Mouse (Mus musculus) heart, embryonic 12.5 days (tissue): ENCODE data around the gene Ubap2l. TPM values are rescaled to one million over a fixed set of nuclear protein-coding genes. Genes with fewer than 3 reads are reported as not detected.

ENCODE experiments used
- ATAC-seq: fragments of 200-750 bp; cut with Nextera tagmentation; 2 replicates; pipeline ENCODE4 v1.8.0; 2017; ENCODE audit warnings: moderate TSS enrichment, moderate library complexity; ENCODE audit not compliant: insufficient number of reproducible peaks, low FRiP score
- H3K27ac ChIP-seq: fragments of 300-500 bp; sonication (generic); 2 replicates; pipeline ENCODE4 v1.5.1; 2016; ENCODE audit warnings: mild to moderate bottlenecking, moderate library complexity; ENCODE audit not compliant: poor library complexity, severe bottlenecking
- H3K27me3 ChIP-seq: fragments of 300-500 bp; sonication (generic); replicated peaks from 2 replicates; pipeline ENCODE4 v1.6.1; 2016; ENCODE audit warnings: mild to moderate bottlenecking, moderate library complexity
- H3K36me3 ChIP-seq: fragments of 300-500 bp; sonication (generic); 2 replicates; pipeline ENCODE4 v1.6.1; 2016; ENCODE audit warnings: mild to moderate bottlenecking, moderate library complexity
- H3K4me1 ChIP-seq: fragments of 300-500 bp; sonication (generic); replicated peaks from 2 replicates; pipeline ENCODE4 v1.6.1; 2016; ENCODE audit warnings: mild to moderate bottlenecking
- H3K4me2 ChIP-seq: fragments of 300-500 bp; sonication (generic); 2 replicates; pipeline ENCODE4 v1.6.1; 2016; ENCODE audit warnings: mild to moderate bottlenecking, moderate library complexity
- H3K4me3 ChIP-seq: fragments of 300-500 bp; sonication (generic); 2 replicates; pipeline ENCODE4 v1.5.1; 2016; ENCODE audit warnings: mild to moderate bottlenecking
- H3K9ac ChIP-seq: fragments of 300-500 bp; sonication (generic); 2 replicates; pipeline ENCODE4 v1.6.1; 2016; ENCODE audit warnings: mild to moderate bottlenecking, moderate library complexity
- H3K9me3 ChIP-seq: fragments of 300-500 bp; sonication (generic); replicated peaks from 2 replicates; pipeline ENCODE4 v1.6.1; 2016; ENCODE audit warnings: mild to moderate bottlenecking, moderate library complexity
- WGBS: fragments of 180-500 bp; shearing (Covaris S2); methylation state at CpG from one replicate; pipeline ENCODE4 v1.1.7; 2016; 5-methylcytosine and 5-hydroxymethylcytosine counted together
- polyA plus RNA-seq: library from polyadenylated mRNA; unstranded; fragments of >200 nt; fragmentation: Nextera tagmentation; extraction: Ambion mirVana; gene quantifications from 2 replicates; pipeline ENCODE4 v1.2.1, GENCODE M21; 2016

Gene Ubap2l
- polyA plus RNA-seq, 1 experiment from 2014 or later = 178 TPM

DNA sequence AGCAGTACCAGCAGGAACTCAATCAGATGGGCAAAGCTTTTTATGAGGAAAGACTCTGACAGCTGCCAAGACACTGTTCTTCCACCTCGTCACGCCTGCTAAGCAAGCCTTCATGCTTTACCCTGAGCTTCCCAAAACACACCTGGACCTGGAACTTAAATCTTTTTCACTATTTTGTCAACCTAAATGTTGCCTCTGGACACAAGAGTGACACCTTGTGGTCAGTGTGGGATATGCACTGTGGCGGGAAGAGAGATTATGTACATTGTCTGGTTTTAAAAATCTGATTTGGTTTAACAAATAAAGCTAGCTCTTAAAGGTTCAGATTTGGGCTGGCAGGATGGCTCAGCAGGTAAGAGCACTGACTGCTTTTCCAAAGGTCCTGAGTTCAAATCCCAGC, 13.1 kb upstream of the Ubap2l start:
- Histone ChIP-seq H3K36me3 (peaks cover 45% of the 10 kb centered on the region), H3K9me3 (no peaks in the 10 kb centered on the region), H3K4me1 (0 out of 2 replicates have a peak, but pooled peaks cover 3% of the 10 kb centered on the region), H3K9ac (no peak overlapping the region), H3K4me2 (no peak overlapping the region), H3K4me3 (no peak overlapping the region), H3K27me3 (no peaks in the 10 kb centered on the region), H3K27ac (no peak overlapping the region)
- WGBS = 52% methylated on average over 3 of the region's 3 CpGs
- ATAC-seq = no peak

DNA sequence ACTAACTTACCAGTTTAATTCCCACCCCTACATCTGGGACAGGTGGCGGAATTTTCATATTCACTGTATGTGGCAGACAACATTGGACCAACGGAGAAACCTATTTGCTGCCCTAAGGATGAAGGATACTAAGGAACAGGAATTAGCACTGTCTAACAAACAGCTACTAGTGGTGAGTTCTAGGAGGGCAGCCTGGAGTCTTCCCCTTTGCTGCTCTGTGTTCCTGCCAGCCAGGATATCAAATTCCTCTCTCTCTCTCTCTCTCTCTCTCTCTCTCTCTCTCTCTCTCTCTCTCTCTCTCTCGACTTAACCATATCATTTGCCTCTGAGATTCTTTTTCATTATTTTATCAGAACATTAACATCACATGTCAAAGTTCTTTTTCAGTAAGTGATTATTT, 12.0 kb upstream of the Ubap2l start:
- Histone ChIP-seq H3K9me3 (no peaks in the 10 kb centered on the region), H3K27me3 (no peaks in the 10 kb centered on the region), H3K4me2 (no peak overlapping the region), H3K4me1 (0 out of 2 replicates have a peak, but pooled peaks cover 3% of the 10 kb centered on the region), H3K27ac (no peak overlapping the region), H3K4me3 (no peak overlapping the region), H3K9ac (no peak overlapping the region), H3K36me3 (peaks cover 53% of the 10 kb centered on the region)
- ATAC-seq = no peak
- 85% methylated on average over 3 of the region's 3 CpGs for WGBS

DNA sequence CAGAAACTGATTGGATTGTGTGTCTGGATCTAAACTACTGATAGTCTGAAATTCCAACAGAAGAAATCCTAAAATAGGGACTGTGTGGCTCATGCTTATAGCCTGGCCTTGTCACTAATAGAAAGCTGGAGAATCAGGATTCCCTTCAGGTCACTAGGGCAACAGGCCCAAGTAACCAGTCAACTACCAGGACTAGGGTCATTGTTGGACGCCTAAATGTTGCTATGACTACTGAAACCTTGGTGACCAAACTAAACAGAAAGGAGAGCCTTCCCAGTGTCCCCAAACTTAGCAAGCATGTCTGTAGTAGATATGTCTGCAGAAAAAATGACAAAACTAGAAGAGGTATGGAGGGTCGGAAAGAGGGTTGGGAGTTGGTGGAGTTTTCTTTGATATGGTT, 10.1 kb upstream of the Ubap2l start:
- WGBS = 63% methylated on average over 2 of the region's 2 CpGs
- Histone ChIP-seq H3K4me1 (no peaks in the 10 kb centered on the region), H3K27ac (no peak overlapping the region), H3K9me3 (no peaks in the 10 kb centered on the region), H3K4me3 (no peak overlapping the region), H3K27me3 (no peaks in the 10 kb centered on the region), H3K36me3 (peaks cover 62% of the 10 kb centered on the region), H3K9ac (no peak overlapping the region), H3K4me2 (no peak overlapping the region)
- no peak for ATAC-seq

DNA sequence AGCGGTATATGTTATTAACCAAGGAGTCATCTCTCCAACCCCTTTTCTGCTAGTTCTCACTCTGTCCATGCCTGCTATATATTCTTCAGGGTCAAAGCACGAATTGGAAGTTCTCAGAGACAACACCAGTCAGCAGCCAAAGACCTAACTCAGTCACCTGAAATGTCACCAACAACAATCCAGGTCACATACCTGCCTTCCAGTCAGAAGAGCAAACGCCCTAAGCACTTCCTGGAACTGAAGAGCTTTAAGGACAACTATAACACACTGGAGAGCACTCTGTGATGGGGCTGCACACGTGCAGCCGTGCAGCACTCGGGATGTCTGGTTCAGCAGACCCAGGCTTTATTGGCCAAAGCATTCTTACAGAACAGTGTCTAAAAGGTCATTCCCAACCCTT, 9.1 kb upstream of the Ubap2l start:
- Histone ChIP-seq H3K36me3 (peaks cover 70% of the 10 kb centered on the region), H3K4me1 (no peaks in the 10 kb centered on the region), H3K27me3 (no peaks in the 10 kb centered on the region), H3K9me3 (no peaks in the 10 kb centered on the region), H3K9ac (no peak overlapping the region), H3K4me2 (no peak overlapping the region), H3K27ac (no peak overlapping the region), H3K4me3 (no peak overlapping the region)
- 89% methylated on average over 6 of the region's 6 CpGs for WGBS
- ATAC-seq = no peak

DNA sequence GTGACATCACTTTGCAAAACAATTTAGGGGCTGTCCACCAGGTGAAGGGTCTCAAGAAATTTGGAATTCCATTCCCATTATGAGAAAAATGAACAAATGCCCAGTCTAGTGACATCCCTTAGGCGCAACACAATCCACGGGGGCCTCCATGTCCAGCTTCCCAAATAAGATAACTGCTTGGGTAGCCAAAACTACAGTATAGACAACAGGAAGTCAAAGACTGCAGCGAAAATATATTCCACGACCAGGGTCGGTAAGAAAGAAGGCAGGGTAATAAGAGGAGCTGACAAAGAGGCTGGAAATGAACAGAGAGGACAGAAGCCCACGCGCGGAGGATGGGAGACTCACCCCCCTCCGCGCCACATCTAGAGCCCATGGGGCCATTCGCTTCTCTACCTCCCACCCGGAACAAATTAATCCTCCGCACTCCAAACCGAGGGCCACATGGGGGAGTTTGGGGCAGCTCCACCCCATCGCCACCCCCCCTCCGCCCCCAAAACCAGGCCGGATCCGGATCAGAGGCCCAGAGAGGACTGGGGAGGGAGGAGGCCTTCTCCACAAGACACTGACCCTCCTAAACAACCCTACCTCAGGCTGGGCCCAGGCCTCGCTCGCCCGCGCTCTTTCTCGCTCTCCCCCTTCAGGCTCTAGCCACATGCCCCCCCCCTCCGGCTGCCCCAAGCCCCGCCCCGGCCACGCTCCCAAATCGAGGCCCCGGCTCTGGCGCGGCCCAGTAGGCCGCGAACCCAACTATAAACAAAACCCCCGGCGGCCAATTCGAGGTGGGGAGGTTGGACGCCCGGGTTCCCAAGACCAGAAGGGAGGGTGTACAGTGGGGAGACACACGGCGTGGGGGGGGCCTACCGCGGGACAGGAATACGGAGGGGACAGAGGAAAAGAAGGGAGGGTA, 732 bp downstream of the Ubap2l start, which contains the start of gene 4933434E20Rik:
Gene 4933434E20Rik, plus strand, starts transcription at position 196 of the 910 bp plus-strand sequence.
- H3K4me1 ChIP-seq = peaks cover 17% of the 10 kb centered on the region
- no peaks in the 10 kb centered on the region for H3K27me3 ChIP-seq
- H3K36me3 ChIP-seq = peaks cover 22% of the 10 kb centered on the region
- H3K9me3 ChIP-seq = no peaks in the 10 kb centered on the region
- H3K9ac ChIP-seq = peak within 1 kb of the TSS; percentile 97
- peak within 1 kb of the TSS; percentile 98 for H3K27ac ChIP-seq
- ATAC-seq = peak; percentile 80
- peak within 1 kb of the TSS; percentile 71 for H3K4me2 ChIP-seq
- peak within 1 kb of the TSS; percentile 90 for H3K4me3 ChIP-seq
- under 1% methylated on average over 43 of the region's 43 CpGs for WGBS

DNA sequence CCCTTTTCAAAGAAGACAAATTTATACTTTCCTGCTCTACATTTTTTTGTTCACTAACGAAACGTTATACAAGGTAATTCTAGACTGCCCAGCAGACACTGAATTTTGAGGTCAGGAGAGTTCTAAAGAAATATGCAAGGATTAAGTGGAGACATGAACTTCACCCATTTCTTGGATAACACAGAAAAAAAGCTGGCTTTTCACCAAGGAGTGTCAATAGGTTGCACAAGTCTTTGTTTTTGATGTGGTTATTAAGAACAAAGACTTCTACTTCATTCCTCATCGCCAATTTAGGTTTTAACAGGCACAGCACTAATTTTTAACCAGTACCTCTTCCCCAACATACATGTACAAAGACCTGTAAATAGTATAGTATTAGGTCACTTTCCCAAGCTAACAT, 2.7 kb downstream of the Ubap2l start:
- ATAC-seq = no peak
- Histone ChIP-seq H3K4me1 (peaks cover 14% of the 10 kb centered on the region), H3K27me3 (no peaks in the 10 kb centered on the region), H3K9ac (no peak overlapping the region), H3K27ac (no peak overlapping the region), H3K4me3 (no peak overlapping the region), H3K36me3 (peaks cover 18% of the 10 kb centered on the region), H3K9me3 (no peaks in the 10 kb centered on the region), H3K4me2 (no peak overlapping the region)
- WGBS = 79% methylated on average over 3 of the region's 3 CpGs

DNA sequence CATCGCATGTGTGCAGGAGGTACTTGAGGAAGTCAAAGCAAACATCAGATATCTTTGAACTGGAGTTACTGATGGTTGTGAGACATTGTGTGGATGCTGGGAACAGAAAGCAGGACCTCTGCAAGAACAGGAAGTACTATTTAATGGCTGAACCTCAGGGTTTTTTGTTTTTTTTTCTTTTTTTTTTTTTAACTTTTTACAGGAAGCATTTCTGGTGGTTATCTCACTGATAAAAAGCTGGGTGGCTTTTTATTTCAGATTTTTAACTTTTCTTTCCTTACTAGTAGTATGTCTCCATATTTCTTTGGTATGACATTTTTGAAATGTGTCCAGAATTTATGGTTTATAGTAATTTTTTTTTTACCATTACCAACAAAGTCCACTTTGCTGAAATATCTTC, 16.2 kb downstream of the Ubap2l start:
- Histone ChIP-seq H3K4me2 (no peak overlapping the region), H3K27ac (no peak overlapping the region), H3K27me3 (no peaks in the 10 kb centered on the region), H3K4me3 (no peak overlapping the region), H3K4me1 (no peaks in the 10 kb centered on the region), H3K9ac (no peak overlapping the region), H3K9me3 (no peaks in the 10 kb centered on the region), H3K36me3 (peaks cover 65% of the 10 kb centered on the region)
- ATAC-seq = no peak
- 94% methylated on average over 1 of the region's 1 CpGs for WGBS

DNA sequence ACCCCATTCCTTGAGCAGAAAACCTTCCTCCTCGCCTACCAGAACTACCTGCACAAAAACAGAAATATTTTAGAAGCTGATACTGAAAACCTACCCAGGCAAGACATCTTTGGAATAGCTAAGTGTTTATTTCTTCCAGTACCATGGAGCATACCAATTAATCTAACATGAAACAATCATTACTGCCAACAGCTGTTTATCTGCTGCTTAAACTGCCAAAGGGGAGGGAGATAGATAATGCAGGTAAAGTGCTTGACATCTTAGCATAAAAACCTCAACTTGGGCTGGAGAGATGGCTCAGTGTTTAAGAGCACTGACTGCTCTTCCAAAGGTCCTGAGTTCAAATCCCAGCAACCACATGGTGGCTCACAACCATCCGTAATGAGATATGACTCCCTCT, 17.8 kb downstream of the Ubap2l start:
- no peaks in the 10 kb centered on the region for H3K9me3 ChIP-seq
- peaks cover 63% of the 10 kb centered on the region for H3K36me3 ChIP-seq
- WGBS = 90% methylated on average over 2 of the region's 2 CpGs
- no peaks in the 10 kb centered on the region for H3K27me3 ChIP-seq
- no peaks in the 10 kb centered on the region for H3K4me1 ChIP-seq
- ATAC-seq = no peak
- H3K4me3 ChIP-seq = no peak overlapping the region
- H3K9ac ChIP-seq = no peak overlapping the region
- H3K27ac ChIP-seq = no peak overlapping the region
- H3K4me2 ChIP-seq = no peak overlapping the region

DNA sequence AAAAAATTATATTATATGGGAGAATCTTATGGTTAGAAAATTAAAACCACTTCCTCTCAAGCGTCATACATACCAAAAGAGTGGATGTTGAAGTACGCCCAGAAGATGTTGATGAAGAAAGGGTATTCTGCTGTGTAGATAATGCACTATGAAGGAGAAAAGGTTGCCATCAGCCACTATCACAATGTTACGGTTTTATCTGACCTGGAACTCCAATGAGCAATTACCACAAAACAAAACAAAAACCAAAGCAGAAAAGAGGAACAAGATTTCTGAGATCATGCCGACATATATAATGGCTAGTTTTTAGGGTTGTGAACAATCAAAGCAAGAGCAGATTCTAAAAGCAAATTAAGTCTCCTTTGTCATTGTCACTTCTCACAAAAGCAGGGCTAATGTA, 35.8 kb downstream of the Ubap2l start:
- H3K27ac ChIP-seq = no peak overlapping the region
- no peaks in the 10 kb centered on the region for H3K4me1 ChIP-seq
- ATAC-seq = no peak
- H3K4me2 ChIP-seq = no peak overlapping the region
- H3K9ac ChIP-seq = no peak overlapping the region
- no peak overlapping the region for H3K4me3 ChIP-seq
- H3K9me3 ChIP-seq = no peaks in the 10 kb centered on the region
- no peaks in the 10 kb centered on the region for H3K27me3 ChIP-seq
- WGBS = 92% methylated on average over 4 of the region's 4 CpGs
- peaks cover 89% of the 10 kb centered on the region for H3K36me3 ChIP-seq

DNA sequence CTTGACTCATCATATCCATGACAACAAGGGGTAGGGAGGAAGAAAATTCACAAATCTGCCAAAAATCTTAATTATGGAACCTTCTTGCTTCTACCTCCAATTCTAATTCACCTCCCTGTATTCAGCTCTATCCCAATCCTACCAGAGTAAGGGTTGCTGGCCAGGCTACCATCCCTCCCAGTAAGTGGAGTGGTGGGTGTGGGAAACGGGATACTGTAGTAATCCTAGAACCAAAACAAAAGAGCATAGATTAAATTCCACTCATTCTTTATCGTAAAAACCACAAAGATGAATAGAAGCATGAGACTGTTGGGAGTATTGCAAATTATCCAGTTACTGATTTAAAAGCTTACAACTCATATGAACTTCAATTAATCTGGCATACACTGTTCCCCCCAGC, 42.1 kb downstream of the Ubap2l start:
- 75% methylated on average over 2 of the region's 2 CpGs for WGBS
- Histone ChIP-seq H3K9ac (no peak overlapping the region), H3K27me3 (no peaks in the 10 kb centered on the region), H3K4me1 (no peaks in the 10 kb centered on the region), H3K36me3 (peaks cover 93% of the 10 kb centered on the region), H3K4me2 (no peak overlapping the region), H3K27ac (no peak overlapping the region), H3K4me3 (no peak overlapping the region), H3K9me3 (no peaks in the 10 kb centered on the region)
- ATAC-seq = no peak

DNA sequence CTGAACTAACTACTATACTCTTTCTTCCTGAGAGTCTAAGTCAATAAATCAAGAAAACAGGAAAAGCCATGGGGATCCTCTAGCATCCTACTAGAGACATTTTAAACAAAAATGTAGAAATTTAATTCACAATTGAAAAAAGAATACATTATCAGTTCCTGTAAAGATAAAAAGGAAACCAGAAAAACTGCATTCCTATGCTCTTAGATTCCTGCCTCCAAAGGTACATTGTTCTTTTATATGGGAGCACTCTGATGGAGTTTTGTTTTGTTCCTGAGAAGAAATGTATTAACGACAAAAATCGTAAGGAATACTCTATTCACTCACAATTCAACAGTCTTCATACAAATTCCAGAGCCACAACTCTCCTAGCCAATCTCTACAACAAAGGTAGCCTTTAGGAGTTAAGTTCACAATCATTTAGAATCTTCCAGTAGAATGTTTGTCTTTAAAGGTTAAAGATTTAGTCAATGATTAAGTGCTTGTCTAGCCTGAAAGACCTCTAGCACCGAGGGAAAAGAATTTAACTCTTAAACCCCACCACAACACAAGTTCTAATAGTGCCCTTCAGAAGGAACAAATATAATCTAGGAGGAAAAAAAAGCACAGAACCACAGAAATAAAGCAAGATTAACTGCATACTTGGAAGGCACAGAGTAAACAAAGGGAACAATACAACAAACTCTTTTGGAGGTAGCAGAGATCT, 48.2 kb downstream of the Ubap2l start:
- Histone ChIP-seq H3K9ac (no peak overlapping the region), H3K36me3 (peaks cover 74% of the 10 kb centered on the region), H3K27ac (no peak overlapping the region), H3K9me3 (no peaks in the 10 kb centered on the region), H3K4me1 (peaks cover 5% of the 10 kb centered on the region; the same call in 1 of the 2 replicates), H3K4me3 (no peak overlapping the region), H3K4me2 (no peak overlapping the region), H3K27me3 (no peaks in the 10 kb centered on the region)
- WGBS = 80% methylated on average over 3 of the region's 3 CpGs
- no peak for ATAC-seq
